Mouse (Mus musculus): ENCODE measurements around the gene Hacl1.
A peak's percentile ranks its signal among the peaks of the same experiment; 100 is the strongest.

Gene Hacl1

GRCm38 (mm10) chr14:31662555-31663211 is 21.6 kb upstream of the Hacl1 start:
- peak; percentile 68 for DNase-seq (ENCODE audit: low spot score)

- peak; percentile 93 for DNase-seq (ENCODE audit: low spot score)
Observed at GRCm38 (mm10) chr14:31661671-31662554, 20.8 kb upstream of the Hacl1 start.

DNA sequence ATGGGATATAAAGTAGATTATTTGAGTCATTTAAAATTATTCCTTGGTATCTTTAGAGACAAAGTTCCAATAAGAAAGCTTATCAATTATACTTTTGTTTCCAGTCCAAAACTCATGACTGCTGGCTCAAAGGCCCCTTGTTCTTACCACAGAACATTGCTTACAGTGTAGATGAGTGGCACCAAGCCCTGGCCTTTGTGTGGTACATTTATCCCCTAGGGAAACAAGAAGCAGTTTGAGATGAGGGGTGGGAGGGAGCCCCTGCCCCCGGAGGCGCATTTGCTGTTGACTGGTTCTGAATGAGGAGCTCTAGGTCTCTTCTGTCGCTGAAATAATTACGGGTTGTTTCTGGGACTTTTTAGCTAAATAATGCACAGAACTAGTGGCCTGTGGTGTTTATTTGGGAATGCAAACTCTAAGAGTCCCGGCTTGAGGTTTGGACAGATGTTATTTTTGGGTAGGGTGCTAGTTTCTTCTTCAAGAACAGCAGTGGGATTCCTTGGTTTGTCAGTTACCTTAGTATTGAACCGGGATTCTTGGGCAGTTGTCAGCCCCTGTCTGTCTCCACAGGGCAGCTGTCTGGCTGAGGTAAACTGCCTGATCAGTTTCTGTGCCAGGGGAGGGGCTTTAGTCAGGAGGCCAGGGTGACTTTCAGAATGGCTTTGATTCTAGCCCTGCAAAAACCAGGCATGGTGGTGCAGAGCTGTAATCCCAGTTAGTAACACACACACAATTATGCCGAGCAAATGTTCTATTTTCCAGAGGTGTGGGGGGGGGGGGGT is 19.4 kb upstream of the Hacl1 start:
- DNase-seq (ENCODE audit: low spot score) = no peak

DNA sequence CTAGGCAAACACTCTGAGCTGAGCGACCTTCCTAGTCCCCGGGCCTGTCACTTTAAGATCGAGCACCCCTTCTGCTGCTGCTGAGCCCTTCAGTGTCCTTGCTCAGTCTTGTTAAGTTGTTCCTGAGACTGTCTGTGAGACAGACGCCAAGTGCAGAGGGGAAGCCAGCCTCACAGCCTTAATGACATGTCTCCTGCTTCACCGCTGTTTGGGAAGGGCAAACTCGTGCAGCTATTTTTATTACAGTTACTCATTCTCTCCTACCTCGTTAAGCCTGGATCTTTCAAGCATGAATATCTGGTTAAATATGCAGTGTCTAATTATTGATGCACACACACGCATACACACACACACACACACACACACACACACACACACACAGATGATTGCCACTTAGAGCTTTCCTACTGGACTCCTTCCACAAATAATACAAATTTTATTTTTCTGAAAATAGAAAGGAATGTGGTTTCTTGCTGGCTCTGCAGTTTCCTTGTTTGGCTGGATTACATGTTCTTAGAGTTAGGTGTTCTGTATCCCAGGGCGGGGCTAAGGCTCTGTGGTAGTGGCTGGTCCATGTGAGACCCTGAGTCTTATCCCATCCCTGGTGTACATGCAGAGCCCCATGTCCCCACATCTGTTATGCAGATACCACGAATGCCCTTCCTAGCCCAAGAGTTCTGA is 18.6 kb upstream of the Hacl1 start:
- no peak for DNase-seq (ENCODE audit: low spot score)

GRCm38 (mm10) chr14:31658126-31658680 is 17.1 kb upstream of the Hacl1 start:
- DNase-seq (ENCODE audit: low spot score) = no peak

- DNase-seq (ENCODE audit: low spot score) = peak; percentile 84
Observed at GRCm38 (mm10) chr14:31656857-31657645, 16.0 kb upstream of the Hacl1 start.

DNA sequence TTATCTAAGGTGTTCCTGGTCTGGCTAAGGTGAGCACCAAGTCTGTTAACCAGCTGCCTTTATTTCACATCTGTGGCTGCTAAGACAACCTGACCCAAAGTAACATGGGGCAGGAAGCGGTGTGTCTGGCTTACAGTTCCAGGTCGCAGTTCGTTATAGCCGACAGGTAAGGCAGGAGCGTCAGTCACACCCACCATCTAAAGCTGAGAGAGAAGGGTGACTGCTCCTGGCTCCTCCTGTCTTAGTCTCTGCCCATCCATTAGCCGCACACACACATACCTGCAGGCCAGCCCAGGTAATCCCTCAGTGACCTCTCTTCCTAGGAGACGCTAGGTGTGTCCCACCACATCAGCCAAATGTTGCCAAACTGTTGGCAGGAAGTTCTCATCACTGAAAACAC is 15.3 kb upstream of the Hacl1 start:
- DNase-seq (ENCODE audit: low spot score) = no peak

DNA sequence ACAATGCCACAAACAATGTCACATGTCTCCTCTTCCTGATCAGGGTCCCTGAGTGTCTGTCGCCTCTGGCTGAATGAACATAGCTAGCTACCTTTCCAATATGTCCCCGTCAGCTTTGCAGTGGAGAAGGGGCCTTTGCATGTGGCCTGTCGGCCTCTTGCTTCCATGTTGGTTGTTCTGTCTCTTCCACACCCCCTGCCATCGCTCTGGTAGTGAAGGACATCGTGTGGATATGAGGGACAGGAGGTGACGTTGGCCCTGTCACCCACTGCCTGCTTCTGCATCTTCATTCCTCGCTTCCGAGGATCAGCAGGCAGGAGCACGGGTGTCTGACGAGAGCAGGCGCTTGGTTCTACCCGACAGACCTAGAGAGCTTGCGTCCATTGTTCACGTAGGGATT is 14.3 kb upstream of the Hacl1 start:
- no peak for DNase-seq (ENCODE audit: low spot score)

- no peak for DNase-seq (ENCODE audit: low spot score)
Observed at GRCm38 (mm10) chr14:31654816-31655215, 13.7 kb upstream of the Hacl1 start.

GRCm38 (mm10) chr14:31653101-31653875 is 12.2 kb upstream of the Hacl1 start:
- DNase-seq (ENCODE audit: low spot score) = no peak

DNA sequence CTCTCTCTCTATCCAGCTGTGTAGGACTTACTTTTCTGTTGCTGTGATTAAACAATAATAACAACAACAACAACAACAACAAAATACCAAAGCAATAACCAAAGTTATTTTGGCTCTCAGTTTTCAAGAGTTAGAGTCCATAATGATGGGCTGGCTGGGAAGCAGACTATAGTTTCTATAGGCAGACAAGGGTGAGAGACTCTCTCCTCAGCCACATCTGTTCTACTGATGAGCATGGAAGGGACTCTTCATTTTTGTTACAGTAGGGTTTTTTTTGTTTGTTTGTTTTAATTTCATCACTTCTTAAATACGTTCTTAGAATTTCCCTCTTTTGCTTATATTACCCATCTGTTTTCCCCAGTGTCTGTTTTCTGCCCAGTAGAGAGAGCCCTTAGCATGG is 11.5 kb upstream of the Hacl1 start:
- no peak for DNase-seq (ENCODE audit: low spot score)

DNA sequence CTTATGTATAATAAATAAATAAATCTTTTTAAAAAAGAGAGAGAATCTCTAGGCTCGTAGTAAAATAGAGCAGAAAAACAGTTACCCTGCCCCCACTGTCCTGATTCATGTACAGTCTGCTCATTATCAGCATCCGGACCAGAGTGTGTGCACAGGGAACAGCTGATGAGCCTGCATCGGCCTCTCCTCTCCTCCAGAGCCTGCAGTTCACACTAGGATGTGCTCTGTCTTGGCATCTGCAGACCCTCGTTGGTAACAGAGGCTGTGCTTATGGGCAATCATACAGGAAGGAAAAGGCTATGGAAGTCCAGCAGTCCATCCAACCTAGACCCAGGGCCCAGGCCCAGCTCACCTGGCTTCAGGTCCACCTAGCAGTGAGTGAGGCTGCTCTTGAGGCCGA is 11.0 kb upstream of the Hacl1 start:
- no peak for DNase-seq (ENCODE audit: low spot score)

DNA sequence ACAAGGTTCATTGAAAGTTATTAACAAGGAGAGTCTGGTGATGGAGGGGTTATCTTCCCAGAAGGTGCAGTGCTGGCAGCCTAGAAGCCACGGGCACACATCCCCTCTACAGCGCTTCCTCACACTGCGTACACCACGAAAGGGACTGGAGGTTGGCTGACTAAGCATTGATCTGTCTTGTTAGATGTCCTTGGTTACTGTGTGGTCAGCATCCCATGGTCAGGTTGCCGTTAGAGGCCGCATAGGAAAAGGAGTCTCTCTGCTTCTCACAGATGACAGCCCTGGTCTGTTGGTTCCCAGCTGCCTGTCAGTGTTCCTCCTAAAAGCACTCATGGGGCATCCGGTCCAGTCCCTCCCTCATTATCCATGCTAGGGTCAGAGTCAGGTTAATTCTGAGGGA is 10.1 kb upstream of the Hacl1 start:
- DNase-seq (ENCODE audit: low spot score) = no peak

DNA sequence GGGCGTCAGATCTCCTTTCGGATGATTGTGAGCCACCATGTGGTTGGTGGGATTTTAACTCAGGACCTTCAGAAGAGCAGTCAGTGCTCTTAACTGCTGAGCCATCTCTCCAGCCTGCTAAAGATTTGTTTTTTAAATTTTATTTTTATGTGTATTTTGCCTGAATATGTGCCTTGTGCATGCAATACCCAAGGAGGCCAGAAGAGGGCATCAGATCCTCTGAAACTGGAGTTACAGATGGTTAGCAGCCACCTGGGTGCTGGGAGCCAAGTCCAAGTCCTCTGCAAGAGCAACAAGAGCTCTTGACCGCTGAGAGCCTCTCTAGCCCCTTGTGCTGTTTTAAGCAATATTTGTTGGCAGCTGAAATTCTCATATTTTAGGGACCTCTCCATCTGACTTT is 9.3 kb upstream of the Hacl1 start:
- DNase-seq (ENCODE audit: low spot score) = no peak

DNA sequence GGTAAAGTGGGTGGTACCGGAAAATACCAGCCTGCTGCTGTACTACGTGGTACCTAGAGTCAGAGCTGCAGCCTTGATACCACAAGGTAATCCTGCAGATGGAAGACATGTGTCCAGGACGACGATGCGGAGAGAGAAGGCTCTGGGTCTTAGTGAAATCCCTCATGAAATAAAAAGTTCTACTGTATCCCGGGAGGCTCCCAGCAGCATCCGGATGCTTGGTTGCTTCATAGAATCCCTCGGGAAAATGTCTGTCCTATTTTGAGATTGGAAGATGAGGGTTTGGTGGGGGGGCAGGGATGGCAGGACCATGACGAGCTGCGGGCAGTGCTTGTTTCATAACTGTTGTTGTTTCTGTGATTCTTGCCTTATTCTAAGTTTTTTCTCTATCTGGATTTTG is 6.9 kb upstream of the Hacl1 start:
- no peak for DNase-seq (ENCODE audit: low spot score)

DNA sequence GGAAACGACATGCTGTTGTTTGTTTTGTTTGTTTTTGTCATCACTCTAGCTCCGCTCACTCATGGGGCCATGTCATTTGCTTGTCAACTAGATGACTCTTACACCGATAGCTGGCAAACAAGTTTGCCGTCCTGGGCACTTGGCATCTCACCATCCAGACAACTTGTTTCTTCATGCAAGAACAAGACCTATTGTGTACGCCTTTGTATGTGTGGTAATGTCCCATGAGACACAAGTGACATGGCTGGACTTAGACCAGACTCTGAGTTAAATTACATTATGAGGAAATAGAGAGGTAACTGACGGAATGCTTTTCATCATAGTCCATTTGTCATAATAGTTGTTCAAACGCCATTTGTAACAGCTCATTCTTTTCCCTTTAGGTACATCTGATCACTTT is 4.8 kb upstream of the Hacl1 start:
- no peak for DNase-seq (ENCODE audit: low spot score)

- peak; percentile 51 for DNase-seq (ENCODE audit: low spot score)
Observed at GRCm38 (mm10) chr14:31644931-31645547, 4.0 kb upstream of the Hacl1 start.

DNA sequence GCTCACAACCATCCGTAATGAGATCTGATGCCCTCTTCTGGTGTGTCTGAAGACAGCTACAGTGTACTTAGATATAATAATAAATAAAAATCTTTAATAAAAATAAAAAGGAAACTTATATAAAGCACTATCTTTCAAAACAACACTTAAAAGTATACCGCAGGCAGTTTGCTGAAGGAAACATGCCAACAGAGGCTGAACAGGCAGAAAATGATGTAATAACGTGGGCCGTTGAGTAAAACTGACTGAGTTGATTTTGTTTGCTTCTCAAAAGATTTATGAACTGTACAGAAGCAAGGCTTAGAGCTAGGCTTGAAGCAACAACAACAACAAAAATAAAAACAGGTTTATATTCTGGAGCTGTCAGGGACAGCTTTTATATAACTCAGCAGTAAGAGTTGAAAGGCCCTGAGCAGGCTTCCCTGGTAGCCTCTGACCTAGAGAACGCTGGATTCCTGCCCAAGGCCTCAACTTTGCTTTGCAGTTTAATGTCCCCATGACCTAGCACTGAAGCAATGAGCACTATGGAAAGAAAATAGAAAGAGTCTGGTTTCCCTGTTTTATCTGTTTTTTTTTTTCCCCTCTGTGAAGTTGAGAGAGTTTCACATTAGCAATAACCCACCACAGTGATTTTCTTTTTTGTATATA is 3.2 kb upstream of the Hacl1 start:
- no peak for DNase-seq (ENCODE audit: low spot score)

DNA sequence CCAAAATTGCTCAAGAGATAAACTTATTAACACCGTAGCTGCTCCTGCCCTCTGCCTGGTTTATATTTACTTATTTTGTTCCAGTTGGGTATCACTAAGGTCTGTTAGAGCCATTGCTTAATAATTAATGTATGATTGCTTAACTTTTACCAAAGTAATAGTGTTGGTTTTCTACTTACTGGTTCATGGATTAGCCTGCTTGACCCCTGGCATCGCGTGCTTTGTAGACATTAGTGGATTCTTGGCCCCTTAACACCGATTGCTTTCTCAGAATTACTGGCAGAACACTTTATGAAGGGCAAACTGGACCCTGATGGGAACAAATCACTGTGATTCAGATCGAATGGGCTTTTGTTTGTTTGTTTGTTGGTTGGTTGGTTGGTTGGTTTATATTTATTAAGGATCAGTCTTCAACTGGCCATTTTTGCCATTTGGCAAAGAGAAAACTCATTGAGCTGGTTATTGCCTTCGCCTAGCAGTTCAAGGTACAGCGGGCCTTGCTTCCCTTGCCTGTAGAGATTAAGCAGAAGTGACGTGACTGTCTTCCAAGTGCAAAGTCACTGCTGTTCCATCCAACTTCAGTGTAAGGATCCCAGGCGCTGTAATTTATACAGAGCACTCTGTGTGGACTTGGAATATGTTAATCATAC is 545 bp upstream of the Hacl1 start:
- DNase-seq (ENCODE audit: low spot score) = no peak

All from embryo, embryonic 10.5 days (tissue).